Mouse (Mus musculus) testis, adult 2 months (tissue): ENCODE measurements at regions not wholly inside any gene's neighbourhood (a gene's known extent, or its start where the extent isn't known, plus 50 kb on each side); places are given as distances from the start of the nearest gene placed in this dataset.

ENCODE experiments used
- H3K27ac ChIP-seq: fragments of 200-500 bp; 2 replicates; pipeline ENCODE4 v1.5.1; 2012; ENCODE audit warnings: low read depth, low read length; ENCODE audit not compliant: control insufficient read depth, insufficient read depth
- H3K27me3 ChIP-seq: fragments of 200-500 bp; 2 replicates; pipeline ENCODE4 v1.6.1; 2012; ENCODE audit warnings: mild to moderate bottlenecking, low read length, moderate library complexity; ENCODE audit not compliant: control insufficient read depth, insufficient read depth
- H3K36me3 ChIP-seq: fragments of 200-500 bp; 2 replicates; pipeline ENCODE4 v1.6.1; 2012; ENCODE audit warnings: mild to moderate bottlenecking, low read length; ENCODE audit not compliant: control insufficient read depth, insufficient read depth
- H3K4me1 ChIP-seq: fragments of 200-500 bp; 2 replicates; pipeline ENCODE4 v1.6.1; 2012; ENCODE audit warnings: low read length; ENCODE audit not compliant: control insufficient read depth, insufficient read depth
- H3K4me3 ChIP-seq: fragments of 200-500 bp; 2 replicates; pipeline ENCODE4 v1.5.1; 2012; ENCODE audit warnings: low read depth, mild to moderate bottlenecking, low read length, moderate library complexity, mixed read lengths; ENCODE audit not compliant: control insufficient read depth
- CTCF ChIP-seq: fragments of 200-500 bp; IDR thresholded peaks from 2 replicates; pipeline ENCODE4 v1.5.1; 2012; ENCODE audit warnings: low read depth, mild to moderate bottlenecking, inconsistent platforms, low read length, moderate library complexity; ENCODE audit not compliant: control insufficient read depth, insufficient read depth, insufficient replicate concordance
- POLR2A ChIP-seq: fragments of 200-500 bp; IDR thresholded peaks from 2 replicates; pipeline ENCODE4 v1.6.1; 2012; ENCODE audit warnings: low read depth, mild to moderate bottlenecking, inconsistent platforms, low read length, moderate library complexity; ENCODE audit not compliant: control insufficient read depth

DNA sequence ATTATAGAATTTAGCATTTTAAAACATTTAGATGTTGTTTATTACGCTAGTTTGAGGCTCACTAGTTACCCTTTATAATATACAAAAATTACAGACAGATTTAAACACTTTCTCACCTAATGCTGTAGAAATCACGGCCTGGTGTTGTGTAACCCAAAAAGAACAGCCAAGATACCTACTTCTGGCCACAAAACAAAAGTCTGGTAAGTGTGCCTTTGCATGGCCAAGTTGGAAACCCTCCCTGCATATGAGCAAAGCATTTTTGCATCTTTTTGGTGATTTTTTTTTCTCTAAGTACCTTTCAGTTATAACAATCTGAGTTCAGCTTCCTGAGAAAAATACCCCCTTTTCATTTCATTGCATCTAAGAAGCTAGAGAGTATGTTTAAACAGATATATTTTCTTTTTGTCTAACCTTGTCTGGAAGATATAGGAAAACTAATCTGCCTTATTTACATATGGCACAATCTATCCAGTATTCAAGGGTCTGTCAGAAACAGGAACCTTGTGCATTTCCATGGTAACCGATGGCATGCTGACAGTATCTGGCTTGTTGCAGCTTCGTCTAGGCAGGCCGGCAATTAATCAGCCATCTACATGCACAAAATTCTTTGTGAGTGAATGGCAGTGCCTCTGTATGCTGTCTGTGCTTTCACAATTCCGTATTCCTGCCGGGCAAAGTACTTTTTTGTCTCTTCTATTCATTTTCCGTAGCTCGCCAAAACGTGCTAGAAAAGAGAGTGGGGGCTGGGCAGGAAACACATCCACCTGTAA is 238.9 kb upstream of the Sox2 start:
- H3K36me3 ChIP-seq: no peaks in the 10 kb centered on the region
- no peak overlapping the region for H3K27ac ChIP-seq

GRCm38 (mm10) chr3:34403586-34403985 is 246.6 kb upstream of the Sox2 start:
- Histone ChIP-seq H3K27ac (no peak overlapping the region), H3K4me1 (no peaks in the 10 kb centered on the region), H3K4me3 (no peak overlapping the region), H3K36me3 (no peaks in the 10 kb centered on the region), H3K27me3 (no peaks in the 10 kb centered on the region)
- TF ChIP-seq CTCF (no peak), POLR2A (no peak)

More for the DNA sequence above, 238.9 kb upstream of the Sox2 start:
- Histone ChIP-seq H3K4me1 (no peaks in the 10 kb centered on the region), H3K27me3 (no peaks in the 10 kb centered on the region), H3K4me3 (no peak overlapping the region)
- no peak for TF ChIP-seq POLR2A
- no peak for TF ChIP-seq CTCF

DNA sequence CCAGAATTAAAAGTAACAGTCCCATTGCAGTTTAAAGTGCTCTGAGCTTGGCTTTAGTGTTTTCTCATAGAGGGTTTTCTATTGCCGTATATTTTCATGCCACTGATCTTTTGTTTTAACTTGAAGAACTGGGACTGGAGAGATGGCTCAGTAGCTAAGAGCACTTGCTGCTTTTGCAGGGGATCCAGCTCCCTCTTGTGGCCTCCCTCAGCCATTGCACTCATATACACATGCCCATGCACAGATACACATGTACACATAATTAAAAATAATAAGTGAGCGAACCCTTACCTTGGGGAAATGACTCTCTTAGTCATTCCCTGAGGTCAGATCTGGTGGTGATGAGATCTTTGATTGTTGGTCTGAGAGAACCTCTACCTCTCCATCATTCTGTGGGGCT is 258.9 kb upstream of the Sox2 start:
- no peaks in the 10 kb centered on the region for H3K4me1 ChIP-seq
- no peaks in the 10 kb centered on the region for H3K27me3 ChIP-seq
- H3K27ac ChIP-seq: no peak overlapping the region
- H3K36me3 ChIP-seq: no peaks in the 10 kb centered on the region
- H3K4me3 ChIP-seq: no peak overlapping the region
- peak; percentile 58; the same call in 1 of the 2 replicates for TF ChIP-seq CTCF
- TF ChIP-seq POLR2A: no peak

GRCm38 (mm10) chr3:34384965-34385505 is 265.2 kb upstream of the Sox2 start:
- Histone ChIP-seq H3K27me3 (no peaks in the 10 kb centered on the region), H3K27ac (no peak overlapping the region), H3K4me1 (no peaks in the 10 kb centered on the region), H3K4me3 (no peak overlapping the region), H3K36me3 (no peaks in the 10 kb centered on the region)
- TF ChIP-seq POLR2A: no peak

GRCm38 (mm10) chr3:34377913-34378312 is 272.3 kb upstream of the Sox2 start:
- H3K27me3 ChIP-seq: no peaks in the 10 kb centered on the region
- H3K36me3 ChIP-seq: no peaks in the 10 kb centered on the region
- no peak overlapping the region for H3K27ac ChIP-seq
- H3K4me3 ChIP-seq: no peak overlapping the region
- no peaks in the 10 kb centered on the region for H3K4me1 ChIP-seq
- no peak for TF ChIP-seq CTCF
- TF ChIP-seq POLR2A: no peak

GRCm38 (mm10) chr3:34377329-34377728 is 272.9 kb upstream of the Sox2 start:
- TF ChIP-seq POLR2A: no peak
- no peak for TF ChIP-seq CTCF
- H3K4me3 ChIP-seq: no peak overlapping the region
- H3K36me3 ChIP-seq: no peaks in the 10 kb centered on the region
- H3K27me3 ChIP-seq: no peaks in the 10 kb centered on the region
- H3K27ac ChIP-seq: no peak overlapping the region
- no peaks in the 10 kb centered on the region for H3K4me1 ChIP-seq

DNA sequence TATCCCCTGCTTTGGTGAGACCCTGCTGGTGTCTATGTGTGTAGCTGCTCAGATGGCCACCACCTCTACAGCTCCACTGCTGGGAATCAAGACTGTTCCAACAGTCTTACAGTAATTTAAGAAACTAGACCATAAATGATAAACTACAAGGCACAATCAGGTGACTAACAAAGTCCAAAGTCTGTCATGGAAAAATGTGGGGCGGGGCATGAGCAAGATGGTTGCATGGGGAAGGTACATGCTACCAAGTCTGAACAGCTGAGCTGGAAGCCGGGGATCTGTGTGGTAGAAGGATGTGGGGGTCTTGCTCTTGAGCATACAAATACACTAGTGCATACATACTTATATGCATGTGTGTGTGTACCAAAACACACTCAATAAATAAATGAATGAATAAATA is 278.8 kb upstream of the Sox2 start:
- Histone ChIP-seq H3K4me1 (no peaks in the 10 kb centered on the region), H3K4me3 (no peak overlapping the region), H3K27me3 (no peaks in the 10 kb centered on the region), H3K36me3 (no peaks in the 10 kb centered on the region), H3K27ac (no peak overlapping the region)
- TF ChIP-seq CTCF (no peak), POLR2A (no peak)
